Mouse (Mus musculus) limb, embryonic 12.5 days (tissue): Measurements from ENCODE around the gene Ap3m1. TPM values are rescaled to one million over a fixed set of nuclear protein-coding genes. Genes with fewer than 3 reads are reported as not detected.
"Not testable (repeated sequence)": the region's sequence is repeated elsewhere in the genome, so short reads cannot be mapped to it uniquely, and the experiment has no call there.

Experiments used
- ATAC-seq: fragments of 200-750 bp; cut with Nextera tagmentation; 2 replicates; pipeline ENCODE4 v1.8.0; 2017; ENCODE audit warnings: low read depth, moderate TSS enrichment; ENCODE audit not compliant: insufficient number of reproducible peaks, insufficient read depth, low FRiP score, low TSS enrichment
- H3K27ac ChIP-seq: fragments of 300-500 bp; sonication (generic); 2 replicates; pipeline ENCODE4 v1.5.1; 2016; ENCODE audit warnings: mild to moderate bottlenecking, moderate library complexity
- H3K27me3 ChIP-seq: fragments of 300-500 bp; sonication (generic); 2 replicates; pipeline ENCODE4 v1.6.1; 2016; ENCODE audit warnings: mild to moderate bottlenecking, moderate library complexity
- H3K36me3 ChIP-seq: fragments of 300-500 bp; sonication (generic); 2 replicates; pipeline ENCODE4 v1.6.1; 2016; ENCODE audit warnings: mild to moderate bottlenecking, moderate library complexity
- H3K4me1 ChIP-seq: fragments of 300-500 bp; sonication (generic); replicated peaks from 2 replicates; pipeline ENCODE4 v1.6.1; 2016
- H3K4me2 ChIP-seq: fragments of 300-500 bp; sonication (generic); 2 replicates; pipeline ENCODE4 v1.6.1; 2016; ENCODE audit warnings: mild to moderate bottlenecking, moderate library complexity
- H3K4me3 ChIP-seq: fragments of 300-500 bp; sonication (generic); replicated peaks from 2 replicates; pipeline ENCODE4 v1.5.1; 2016; ENCODE audit warnings: mild to moderate bottlenecking
- H3K9ac ChIP-seq: fragments of 300-500 bp; sonication (generic); replicated peaks from 2 replicates; pipeline ENCODE4 v1.6.1; 2016; ENCODE audit warnings: mild to moderate bottlenecking, moderate library complexity
- H3K9me3 ChIP-seq: fragments of 300-500 bp; sonication (generic); 2 replicates; pipeline ENCODE4 v1.6.1; 2016; ENCODE audit warnings: mild to moderate bottlenecking, moderate library complexity
- WGBS: fragments of 180-500 bp; shearing (Covaris S2); methylation state at CpG from one replicate; pipeline ENCODE4 v1.1.7; 2016; 5-methylcytosine and 5-hydroxymethylcytosine counted together
- polyA plus RNA-seq: library from polyadenylated mRNA; unstranded; fragments of >200 nt; fragmentation: Nextera tagmentation; extraction: Ambion mirVana; gene quantifications from 2 replicates; pipeline ENCODE4 v1.2.1, GENCODE M21; 2016

Ap3m1 gene
- polyA plus RNA-seq = 75.0 and 79.9 TPM in 2 replicates

DNA sequence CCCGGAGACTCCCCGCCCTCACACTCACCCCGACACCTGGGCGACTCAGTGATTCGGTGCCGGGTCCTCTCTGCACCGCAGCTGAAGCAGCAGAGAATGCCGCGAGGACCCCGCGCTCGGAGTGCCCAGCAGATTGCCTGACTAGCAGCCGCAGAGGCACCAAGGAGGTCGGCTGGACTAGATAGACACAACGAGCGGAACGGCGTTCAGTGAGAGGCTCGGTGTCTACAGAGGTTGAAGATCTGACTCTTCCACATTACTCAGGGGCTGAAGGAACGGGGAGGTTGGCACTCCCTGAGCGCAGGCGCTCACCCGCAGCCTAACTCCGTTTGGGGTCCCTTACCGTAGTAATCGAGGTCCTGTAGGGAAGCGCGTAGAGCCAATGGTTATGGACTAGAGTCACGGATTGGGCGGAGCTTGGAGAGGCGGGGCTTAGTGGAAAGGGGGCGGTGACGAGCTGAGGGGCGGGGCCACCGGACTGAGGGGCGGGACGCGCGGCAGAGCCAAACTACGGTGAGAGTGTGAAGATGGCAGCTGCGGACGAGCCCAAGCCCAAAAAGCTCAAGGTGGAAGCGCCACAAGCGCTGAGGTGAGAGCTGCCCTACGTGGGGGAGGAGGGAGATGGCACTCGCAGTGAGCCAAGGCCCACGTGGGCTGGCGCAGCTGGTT lies at the start of gene Ap3m1, which contains the start of gene Adk:
Ap3m1 (minus strand) TSS at position 397 of the 669 bp plus-strand sequence.
Adk (plus strand) TSS at position 463 of the 669 bp plus-strand sequence.
- H3K36me3 ChIP-seq = no peaks in the 10 kb centered on the region
- H3K27me3 ChIP-seq = no peaks in the 10 kb centered on the region
- H3K4me1 ChIP-seq = 0 out of 2 replicates have a peak, but pooled peaks cover 3% of the 10 kb centered on the region
- peak within 1 kb of the TSS; percentile 78 for H3K9ac ChIP-seq
- no peaks in the 10 kb centered on the region for H3K9me3 ChIP-seq
- ATAC-seq = peak; percentile 99
- H3K4me3 ChIP-seq = peak within 1 kb of the TSS; percentile 87
- under 1% methylated on average over 48 of the region's 48 CpGs for WGBS
- H3K27ac ChIP-seq = peak within 1 kb of the TSS; percentile 91
- peak within 1 kb of the TSS; percentile 85 for H3K4me2 ChIP-seq

DNA sequence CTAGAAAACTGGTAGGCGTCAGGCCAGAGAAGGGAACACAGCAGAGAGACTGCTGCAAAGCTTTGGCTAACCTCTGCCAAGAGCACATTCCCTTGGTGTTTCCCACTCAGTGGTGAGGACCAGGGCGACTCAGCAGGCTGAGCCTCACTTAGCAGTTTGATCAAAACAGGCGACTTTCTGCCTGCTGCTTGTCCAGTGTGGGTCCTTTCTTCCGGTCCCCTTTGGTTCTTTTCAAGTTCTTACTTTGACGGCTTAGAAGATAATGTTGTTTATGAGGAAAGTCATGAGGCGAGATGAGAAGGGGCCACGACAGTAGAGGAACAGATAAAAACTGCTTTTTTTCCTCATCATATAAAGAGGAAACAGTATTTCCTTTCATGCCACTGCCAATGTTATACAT lies 49.3 kb upstream of the Ap3m1 start:
- Histone ChIP-seq H3K27me3 (no peaks in the 10 kb centered on the region), H3K4me2 (no peak overlapping the region), H3K4me1 (peaks cover 19% of the 10 kb centered on the region), H3K9me3 (no peaks in the 10 kb centered on the region), H3K36me3 (no peaks in the 10 kb centered on the region), H3K9ac (no peak overlapping the region), H3K27ac (no peak overlapping the region), H3K4me3 (no peak overlapping the region)
- WGBS = 63% methylated on average over 7 of the region's 7 CpGs
- ATAC-seq = no peak

- ATAC-seq = no peak
- WGBS = 84% methylated on average over 2 of the region's 2 CpGs
- Histone ChIP-seq H3K4me3 (no peak overlapping the region), H3K4me2 (no peak overlapping the region), H3K27ac (no peak overlapping the region), H3K27me3 (no peaks in the 10 kb centered on the region), H3K9ac (no peak overlapping the region), H3K9me3 (no peaks in the 10 kb centered on the region), H3K4me1 (peaks cover 19% of the 10 kb centered on the region), H3K36me3 (no peaks in the 10 kb centered on the region)
These were observed 48.6 kb upstream of the Ap3m1 start for GRCm38 (mm10) chr14:21100876-21101275.

GRCm38 (mm10) chr14:21099371-21099770 lies 47.1 kb upstream of the Ap3m1 start:
- peak overlapping the region; percentile 40 for H3K4me2 ChIP-seq
- WGBS = 26% methylated on average over 7 of the region's 7 CpGs

GRCm38 (mm10) chr14:21096689-21097088 lies 44.4 kb upstream of the Ap3m1 start:
- WGBS = 89% methylated on average over 4 of the region's 4 CpGs

More at GRCm38 (mm10) chr14:21099371-21099770, 47.1 kb upstream of the Ap3m1 start:
- Histone ChIP-seq H3K27me3 (no peaks in the 10 kb centered on the region), H3K9ac (no peak overlapping the region), H3K4me3 (no peak overlapping the region), H3K36me3 (no peaks in the 10 kb centered on the region), H3K27ac (peak overlapping the region; percentile 69; the same call in 1 of the 2 replicates), H3K4me1 (peaks cover 19% of the 10 kb centered on the region), H3K9me3 (no peaks in the 10 kb centered on the region)
- ATAC-seq = no peak

DNA sequence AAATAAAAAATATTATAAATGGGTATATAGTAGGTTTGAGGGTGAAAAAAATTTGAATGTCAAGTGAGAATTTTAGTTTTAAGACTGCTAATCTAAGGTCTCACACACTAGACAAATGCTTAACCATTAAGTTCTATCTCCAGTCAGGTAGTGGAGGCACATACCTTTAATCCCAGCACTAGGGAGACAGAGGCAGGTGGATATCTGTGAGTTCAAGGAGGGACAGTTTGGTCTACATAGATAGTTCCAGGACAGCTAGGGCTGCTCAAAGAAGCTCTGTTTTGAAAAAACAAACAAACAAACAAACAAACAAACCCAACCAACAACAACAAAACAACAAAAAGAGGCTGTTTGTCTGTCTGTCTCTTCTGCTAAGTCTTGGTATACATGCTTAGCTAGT lies 44.0 kb upstream of the Ap3m1 start:
- Histone ChIP-seq H3K36me3 (peaks cover 7% of the 10 kb centered on the region; the same call in 1 of the 2 replicates), H3K9ac (no peak overlapping the region), H3K4me2 (no peak overlapping the region), H3K4me1 (peaks cover 19% of the 10 kb centered on the region), H3K9me3 (no peaks in the 10 kb centered on the region), H3K27me3 (no peaks in the 10 kb centered on the region), H3K4me3 (no peak overlapping the region), H3K27ac (no peak overlapping the region)
- ATAC-seq = no peak

More at GRCm38 (mm10) chr14:21096689-21097088, 44.4 kb upstream of the Ap3m1 start:
- Histone ChIP-seq H3K4me2 (no peak overlapping the region), H3K27ac (no peak overlapping the region), H3K4me3 (no peak overlapping the region), H3K9me3 (no peaks in the 10 kb centered on the region), H3K4me1 (peaks cover 19% of the 10 kb centered on the region), H3K36me3 (peaks cover 7% of the 10 kb centered on the region; the same call in 1 of the 2 replicates), H3K27me3 (no peaks in the 10 kb centered on the region), H3K9ac (no peak overlapping the region)
- no peak for ATAC-seq

- H3K27ac ChIP-seq, ATAC-seq, H3K36me3 ChIP-seq, H3K9ac ChIP-seq, H3K4me3 ChIP-seq, H3K4me2 ChIP-seq, H3K27me3 ChIP-seq, H3K9me3 ChIP-seq: not testable (repeated sequence)
- H3K4me1 ChIP-seq = peaks cover 12% of the 10 kb centered on the region
These were observed 41.9 kb upstream of the Ap3m1 start for GRCm38 (mm10) chr14:21094161-21094560.

DNA sequence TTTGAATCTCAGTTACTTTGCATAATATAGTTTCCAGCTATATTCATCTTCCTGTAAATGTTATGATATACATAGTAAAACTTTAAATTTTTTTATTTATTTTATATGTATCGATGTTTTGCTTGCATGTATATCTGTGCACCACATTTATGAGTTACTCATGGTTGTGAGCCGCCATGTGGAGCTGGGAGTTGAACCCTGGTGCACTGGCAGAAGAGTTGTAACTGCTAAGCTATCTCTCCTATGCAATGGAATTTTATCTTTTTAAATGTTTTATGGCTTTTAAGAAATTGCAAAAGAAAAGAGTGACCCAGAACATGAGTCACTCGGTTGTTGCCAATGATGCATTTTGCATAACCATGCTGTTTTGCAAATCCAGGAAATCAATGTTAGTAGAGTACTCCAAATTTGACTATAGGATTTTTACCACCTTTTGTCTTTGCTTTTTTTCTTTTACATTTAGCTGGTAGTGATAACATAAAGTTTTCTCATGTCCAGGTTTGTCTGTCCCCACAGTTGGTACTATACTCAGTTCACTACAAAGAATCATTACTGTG lies 38.7 kb upstream of the Ap3m1 start:
- Histone ChIP-seq H3K4me1 (peaks cover 34% of the 10 kb centered on the region), H3K9me3 (no peaks in the 10 kb centered on the region), H3K27me3 (no peaks in the 10 kb centered on the region), H3K9ac (no peak overlapping the region), H3K4me2 (no peak overlapping the region), H3K36me3 (peaks cover 7% of the 10 kb centered on the region; the same call in 1 of the 2 replicates), H3K27ac (no peak overlapping the region), H3K4me3 (no peak overlapping the region)
- ATAC-seq = no peak
- 89% methylated on average over 3 of the region's 3 CpGs for WGBS

GRCm38 (mm10) chr14:21090400-21090799 lies 38.1 kb upstream of the Ap3m1 start:
- Histone ChIP-seq H3K27ac (no peak overlapping the region), H3K36me3 (peaks cover 7% of the 10 kb centered on the region; the same call in 1 of the 2 replicates), H3K4me3 (no peak overlapping the region), H3K27me3 (no peaks in the 10 kb centered on the region), H3K4me1 (peaks cover 40% of the 10 kb centered on the region), H3K9me3 (no peaks in the 10 kb centered on the region), H3K4me2 (no peak overlapping the region), H3K9ac (no peak overlapping the region)
- no peak for ATAC-seq
- 69% methylated on average over 3 of the region's 3 CpGs for WGBS

- no peaks in the 10 kb centered on the region for H3K27me3 ChIP-seq
- ATAC-seq = no peak
- H3K4me3 ChIP-seq = no peak overlapping the region
- 57% methylated on average over 3 of the region's 3 CpGs for WGBS
- peaks cover 40% of the 10 kb centered on the region for H3K4me1 ChIP-seq
- no peak overlapping the region for H3K9ac ChIP-seq
- peaks cover 7% of the 10 kb centered on the region; the same call in 1 of the 2 replicates for H3K36me3 ChIP-seq
- H3K27ac ChIP-seq = peak overlapping the region; percentile 95; the same call in 1 of the 2 replicates
- no peaks in the 10 kb centered on the region for H3K9me3 ChIP-seq
- no peak overlapping the region for H3K4me2 ChIP-seq
These were observed 36.4 kb upstream of the Ap3m1 start for GRCm38 (mm10) chr14:21088731-21089130.

GRCm38 (mm10) chr14:21087390-21088060 lies 35.2 kb upstream of the Ap3m1 start:
- 0 out of 2 replicates have a peak, but pooled peaks have one; percentile 20 for ATAC-seq
- peak overlapping the region; percentile 95 for H3K27ac ChIP-seq
- H3K27me3 ChIP-seq = no peaks in the 10 kb centered on the region
- 42% methylated on average over 4 of the region's 4 CpGs for WGBS
- H3K9me3 ChIP-seq = no peaks in the 10 kb centered on the region
- H3K4me1 ChIP-seq = peaks cover 40% of the 10 kb centered on the region
- H3K4me3 ChIP-seq = no peak overlapping the region
- H3K9ac ChIP-seq = no peak overlapping the region; the same call in 1 of the 2 replicates
- peak overlapping the region; percentile 36 for H3K4me2 ChIP-seq
- H3K36me3 ChIP-seq = no peaks in the 10 kb centered on the region
